Mouse (Mus musculus): ENCODE results near the gene Skor1.

The Skor1 gene

DNA sequence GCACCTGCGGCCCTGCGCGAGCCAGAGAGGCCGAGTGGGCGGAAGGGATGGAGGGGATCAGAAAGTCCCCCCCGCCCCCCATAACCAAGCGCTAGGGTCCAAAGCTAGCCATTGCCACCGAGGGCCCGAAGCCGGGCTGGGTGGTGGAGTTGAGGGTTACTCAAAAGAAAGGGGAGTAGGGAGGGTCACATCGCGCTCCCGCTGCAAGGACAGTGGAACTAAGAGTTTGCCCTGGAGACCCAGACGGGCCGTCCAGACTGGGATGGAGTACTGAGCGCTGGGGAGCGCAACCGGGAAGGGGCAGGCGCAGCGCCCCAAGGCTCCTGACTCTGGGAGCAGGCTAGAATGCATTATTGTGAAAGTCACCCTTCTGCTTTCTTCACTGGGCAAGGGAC lies 608 bp upstream of the Skor1 start:
- DNase-seq (ENCODE audit: low spot score) = no peak

DNA sequence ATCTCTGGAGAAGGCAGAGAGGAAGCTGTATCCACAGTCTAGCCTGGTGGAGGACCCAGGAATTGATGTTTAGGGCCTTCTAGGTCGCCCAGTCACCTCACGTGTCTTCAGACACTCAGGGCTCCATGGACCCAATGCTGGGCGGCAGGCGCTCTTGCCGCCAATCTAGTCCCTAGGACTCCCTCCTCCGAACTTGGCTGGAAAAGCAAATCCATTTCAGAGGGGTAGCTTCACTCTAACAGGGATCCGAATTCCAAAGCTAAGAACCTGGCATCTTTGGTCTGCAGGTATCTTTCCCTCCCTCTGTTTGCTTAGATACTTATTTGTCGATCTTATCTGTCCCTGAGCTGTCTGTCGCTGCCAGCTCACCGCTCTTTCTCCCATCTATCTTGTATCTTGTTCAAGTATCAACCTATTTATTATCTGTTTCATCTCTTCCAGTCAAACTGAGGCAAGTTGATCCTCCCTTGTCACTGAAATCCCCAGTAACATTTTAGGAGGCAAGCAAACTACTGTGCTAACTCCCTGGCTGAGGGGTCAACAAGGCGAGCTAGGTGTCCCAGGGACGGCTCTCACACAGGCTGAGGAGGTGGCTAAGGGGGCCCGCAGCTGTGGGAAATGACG lies 863 bp downstream of the Skor1 start:
- DNase-seq (ENCODE audit: low spot score) = no peak

DNA sequence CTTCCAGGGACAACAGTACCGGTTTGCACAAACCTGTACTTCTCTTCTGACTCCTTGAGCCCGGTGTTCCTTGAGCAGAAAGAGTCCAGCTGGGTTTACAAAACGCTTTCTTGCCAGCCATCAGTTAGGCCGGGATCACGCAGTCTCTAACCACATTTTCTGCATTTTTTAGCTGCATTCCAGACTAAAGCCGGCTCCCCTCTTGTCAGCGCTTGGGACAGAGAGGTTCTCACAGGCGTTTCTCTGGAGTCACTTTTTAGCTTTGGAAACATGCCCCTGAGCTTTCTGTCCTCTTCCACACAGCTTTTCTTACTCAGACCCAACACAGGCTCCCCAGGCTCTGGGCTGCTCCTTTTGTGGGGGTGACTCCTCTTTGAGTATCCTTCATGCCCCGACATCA lies 1.5 kb downstream of the Skor1 start:
- no peak for DNase-seq (ENCODE audit: low spot score)

DNA sequence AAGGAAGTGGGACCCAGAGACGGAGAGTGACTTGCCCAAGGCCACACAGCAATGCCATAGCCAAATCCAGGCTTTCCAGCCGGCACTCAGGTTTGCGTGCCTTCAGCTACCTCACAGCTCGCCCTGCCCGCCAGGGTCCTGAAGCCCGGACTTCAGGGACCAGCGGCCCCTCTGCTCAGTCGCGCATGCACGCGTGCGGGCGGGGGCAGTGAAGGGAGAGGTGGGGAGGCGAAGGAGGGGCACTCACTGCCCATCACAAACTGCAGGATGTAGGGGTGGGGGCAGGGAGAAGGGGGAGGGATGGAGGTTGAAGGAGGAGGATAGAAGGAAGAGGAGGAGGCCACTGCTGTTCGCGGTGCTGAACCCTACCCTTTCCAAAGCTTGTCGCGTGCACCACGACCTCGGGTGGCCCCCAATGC lies 1.9 kb downstream of the Skor1 start:
- DNase-seq (ENCODE audit: low spot score) = no peak

DNA sequence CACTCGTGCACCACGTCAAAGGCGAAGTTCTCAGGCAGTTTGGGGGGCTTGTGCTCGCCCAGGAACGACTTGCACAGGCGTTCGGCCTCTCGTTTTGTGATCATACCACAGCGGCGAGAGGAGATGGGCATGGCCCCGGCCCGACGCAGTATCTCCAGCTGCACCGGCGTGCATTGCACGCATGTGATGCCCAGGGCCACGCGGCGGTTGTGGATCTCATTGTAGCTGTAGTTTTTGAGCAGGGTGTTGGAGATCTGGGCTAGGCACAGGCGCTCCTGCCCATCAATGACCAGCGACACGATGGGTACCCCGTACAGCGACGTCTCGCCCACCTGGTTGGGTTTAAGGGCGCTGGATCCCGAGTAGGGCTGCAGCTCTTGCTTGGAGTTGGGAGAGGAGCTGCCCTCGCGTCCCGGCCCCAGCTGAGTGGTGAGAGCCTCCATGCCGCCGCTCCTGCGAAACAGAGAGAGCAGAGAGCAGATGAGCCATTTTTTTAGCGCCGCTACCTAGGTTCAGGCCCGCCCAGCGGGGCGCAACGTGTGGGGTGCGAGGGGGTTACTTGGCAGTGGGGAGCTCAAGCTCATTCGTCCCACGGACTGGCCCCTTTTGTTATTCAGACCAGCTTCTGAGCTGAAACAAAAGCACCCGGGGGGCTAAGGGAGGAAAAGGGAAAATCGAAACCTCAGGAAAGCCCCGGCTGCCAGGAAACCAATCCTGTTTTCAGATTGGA lies 2.5 kb downstream of the Skor1 start:
- no peak for DNase-seq (ENCODE audit: low spot score)

DNA sequence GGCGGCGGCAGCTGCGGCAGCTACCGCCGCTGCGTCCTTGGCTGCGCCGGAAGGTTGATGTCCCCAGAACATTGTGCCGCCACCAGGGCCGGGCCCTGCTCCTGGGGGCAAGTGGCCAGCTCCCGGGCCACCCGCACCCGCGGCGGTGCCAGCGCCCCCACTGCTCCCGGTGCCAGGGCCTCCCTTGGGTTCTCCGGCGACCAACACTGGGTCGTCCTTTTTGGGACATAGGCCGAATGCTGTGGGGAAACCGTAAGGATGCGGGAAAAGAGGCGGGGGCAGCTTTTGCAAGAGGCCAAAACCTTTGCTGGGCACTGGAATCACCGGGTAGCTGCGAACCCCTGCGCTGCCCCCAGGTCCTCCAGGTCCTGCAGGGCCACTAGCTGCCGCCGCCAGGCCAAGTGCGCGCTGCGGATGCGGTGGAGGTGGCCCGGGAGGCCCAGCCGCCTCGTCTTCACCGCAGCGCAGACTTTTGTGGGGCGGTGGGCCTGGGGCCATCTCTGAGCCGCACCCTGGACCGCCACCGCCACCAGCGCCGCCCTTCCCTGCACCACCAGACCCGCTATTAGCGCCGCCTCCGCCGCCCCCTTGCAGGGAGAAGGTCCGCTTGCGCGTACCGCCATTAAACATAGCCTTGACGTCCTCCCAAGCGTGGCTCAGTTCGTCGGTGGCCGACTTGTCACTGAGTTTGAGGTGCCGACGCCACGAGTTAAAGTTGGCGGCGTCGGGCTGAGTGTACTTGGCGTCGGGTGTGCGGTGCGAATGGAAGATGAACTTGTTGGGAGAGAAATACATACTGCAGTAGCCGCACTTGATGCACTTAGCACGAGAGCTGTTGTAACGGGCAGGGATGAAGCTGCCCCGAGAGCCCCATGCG lies 3.3 kb downstream of the Skor1 start:
- DNase-seq (ENCODE audit: low spot score) = no peak

- no peak for DNase-seq (ENCODE audit: low spot score)
These were observed 4.1 kb downstream of the Skor1 start for GRCm38 (mm10) chr9:63144502-63145248.

DNA sequence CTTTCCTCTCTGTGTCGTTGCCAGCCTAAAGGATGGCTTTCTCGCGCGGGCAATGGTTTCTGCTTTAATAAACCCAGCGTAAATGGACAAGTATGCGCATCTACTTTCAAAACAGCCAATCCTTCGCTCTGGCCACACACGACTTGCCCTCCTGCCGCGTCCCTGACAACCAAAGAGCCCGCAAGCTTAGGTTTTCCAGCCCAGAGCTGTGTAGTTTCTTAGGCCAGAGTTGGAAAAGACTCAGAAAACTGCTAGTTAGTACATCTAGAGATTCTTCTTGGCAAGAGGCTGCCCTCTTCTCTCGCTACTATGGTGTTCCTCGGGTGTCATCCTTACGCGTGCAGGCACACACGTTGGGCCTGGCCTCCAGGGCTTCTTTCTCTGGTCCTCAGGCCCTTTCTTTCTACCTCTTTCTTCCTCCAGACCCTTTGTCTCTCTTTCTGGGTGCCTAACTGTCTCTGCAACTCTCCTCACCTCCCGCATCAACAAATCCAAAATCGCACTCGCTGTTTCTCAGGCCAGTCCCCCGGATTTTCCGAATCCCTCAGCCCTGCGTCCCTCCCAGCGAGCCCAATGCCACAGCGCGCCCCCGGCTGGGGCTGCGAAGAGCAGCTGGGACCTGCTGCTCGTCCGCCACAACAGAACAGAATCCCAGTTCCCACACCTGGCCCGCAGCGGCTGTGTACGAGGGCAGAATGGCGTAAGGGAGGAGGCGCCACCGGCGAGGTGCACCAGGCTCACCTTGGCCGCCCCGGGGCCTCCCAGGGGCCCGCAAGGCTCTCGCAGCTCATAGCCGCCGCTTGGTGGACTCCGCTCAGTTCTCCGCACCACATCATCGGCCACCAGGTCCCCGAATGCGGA lies 4.9 kb downstream of the Skor1 start:
- no peak for DNase-seq (ENCODE audit: low spot score)

DNA sequence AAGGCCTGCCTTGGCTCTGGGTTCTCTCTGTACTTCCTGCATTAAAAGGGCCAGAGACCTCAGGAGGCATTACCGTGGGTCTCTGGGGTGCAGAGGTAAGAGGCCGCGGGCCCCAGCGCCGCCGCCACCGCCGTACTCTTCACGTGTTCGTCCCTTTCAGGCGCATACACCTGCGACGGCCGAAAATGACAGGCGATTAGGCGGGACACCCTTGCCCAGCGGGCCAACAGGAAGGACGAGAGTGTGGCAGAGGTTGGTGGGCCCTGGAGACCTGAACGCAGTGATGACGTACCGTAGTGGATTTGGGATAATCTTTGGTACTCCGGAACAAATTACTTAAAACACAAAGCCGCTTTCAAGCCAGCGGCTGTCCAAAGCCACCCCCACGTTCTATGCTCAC lies 5.5 kb downstream of the Skor1 start:
- no peak for DNase-seq (ENCODE audit: low spot score)

DNA sequence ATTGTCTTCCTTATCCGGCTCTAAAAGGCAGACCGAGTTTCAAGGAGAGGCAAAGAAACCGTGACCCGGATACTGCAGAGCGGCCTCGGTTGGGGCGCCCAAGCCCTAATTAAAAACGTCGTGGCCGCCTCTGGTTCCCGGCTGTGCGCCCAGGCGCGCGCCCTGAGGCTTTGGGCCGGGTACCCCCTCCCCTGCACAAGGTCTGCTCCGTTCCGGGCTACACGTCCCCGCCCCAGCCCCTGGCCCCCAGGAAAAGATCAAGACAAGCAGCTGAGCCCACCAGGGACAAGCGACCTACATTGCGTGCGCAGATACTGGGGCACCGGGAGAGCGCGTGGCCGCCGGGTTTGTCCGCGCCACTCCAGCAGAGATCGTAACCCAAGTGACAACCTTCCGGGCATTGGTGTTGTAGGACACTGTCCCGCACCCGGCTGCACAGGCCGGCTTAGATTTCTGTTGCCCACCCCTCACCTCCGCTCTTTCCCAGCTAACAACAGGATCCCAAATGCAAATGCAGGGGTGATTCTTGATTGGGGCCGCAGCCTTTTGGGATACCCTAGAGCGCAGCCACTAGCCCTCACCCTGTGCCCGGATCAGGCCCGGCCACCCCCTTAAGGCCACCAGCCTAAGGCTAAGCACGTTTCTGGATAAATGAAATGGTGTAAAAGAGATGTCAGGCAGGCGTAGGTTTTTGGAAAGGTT lies 6.3 kb downstream of the Skor1 start:
- no peak for DNase-seq (ENCODE audit: low spot score)

- DNase-seq (ENCODE audit: low spot score) = no peak
These were observed 7.0 kb downstream of the Skor1 start for GRCm38 (mm10) chr9:63141641-63142334.

GRCm38 (mm10) chr9:63140211-63140610 lies 8.6 kb downstream of the Skor1 start:
- no peak for DNase-seq (ENCODE audit: low spot score)

DNA sequence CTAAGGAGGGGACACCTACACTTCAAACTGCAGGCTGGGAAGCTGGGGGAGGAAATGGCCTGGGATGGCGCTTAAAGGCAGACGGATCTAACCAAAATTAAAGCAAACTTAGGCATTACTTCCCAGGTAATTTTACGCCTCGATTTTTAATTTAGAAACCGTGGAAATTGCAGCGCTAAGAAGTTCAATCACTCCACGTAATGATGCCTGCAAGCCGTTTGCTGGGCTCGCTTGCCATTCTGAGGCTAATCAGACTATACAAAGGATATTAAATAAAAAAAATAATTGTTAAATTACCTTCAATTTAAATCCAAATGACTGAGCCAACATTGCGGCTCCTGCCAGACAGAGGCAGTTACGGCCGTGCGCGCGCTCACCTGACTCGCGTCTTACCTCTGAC lies 9.1 kb downstream of the Skor1 start:
- DNase-seq (ENCODE audit: low spot score) = no peak

- peak; percentile 76 for DNase-seq (ENCODE audit: low spot score)
These were observed 10.2 kb downstream of the Skor1 start for GRCm38 (mm10) chr9:63138481-63138967.

DNA sequence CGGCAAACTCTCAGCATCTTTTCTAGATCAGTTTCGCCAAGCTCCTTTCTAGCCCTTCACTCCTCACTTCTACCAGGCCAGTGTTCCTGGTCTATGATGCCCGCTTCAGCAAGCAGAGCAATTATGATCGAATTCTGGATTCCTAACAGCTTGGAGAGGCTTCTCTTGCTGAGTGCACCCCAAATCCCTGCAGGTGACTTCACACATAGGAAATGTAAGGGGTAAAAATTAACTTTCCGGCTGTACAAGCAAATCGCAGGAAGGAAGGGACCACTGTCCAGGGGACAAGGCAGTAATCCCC lies 11.2 kb downstream of the Skor1 start:
- no peak for DNase-seq (ENCODE audit: low spot score)

DNA sequence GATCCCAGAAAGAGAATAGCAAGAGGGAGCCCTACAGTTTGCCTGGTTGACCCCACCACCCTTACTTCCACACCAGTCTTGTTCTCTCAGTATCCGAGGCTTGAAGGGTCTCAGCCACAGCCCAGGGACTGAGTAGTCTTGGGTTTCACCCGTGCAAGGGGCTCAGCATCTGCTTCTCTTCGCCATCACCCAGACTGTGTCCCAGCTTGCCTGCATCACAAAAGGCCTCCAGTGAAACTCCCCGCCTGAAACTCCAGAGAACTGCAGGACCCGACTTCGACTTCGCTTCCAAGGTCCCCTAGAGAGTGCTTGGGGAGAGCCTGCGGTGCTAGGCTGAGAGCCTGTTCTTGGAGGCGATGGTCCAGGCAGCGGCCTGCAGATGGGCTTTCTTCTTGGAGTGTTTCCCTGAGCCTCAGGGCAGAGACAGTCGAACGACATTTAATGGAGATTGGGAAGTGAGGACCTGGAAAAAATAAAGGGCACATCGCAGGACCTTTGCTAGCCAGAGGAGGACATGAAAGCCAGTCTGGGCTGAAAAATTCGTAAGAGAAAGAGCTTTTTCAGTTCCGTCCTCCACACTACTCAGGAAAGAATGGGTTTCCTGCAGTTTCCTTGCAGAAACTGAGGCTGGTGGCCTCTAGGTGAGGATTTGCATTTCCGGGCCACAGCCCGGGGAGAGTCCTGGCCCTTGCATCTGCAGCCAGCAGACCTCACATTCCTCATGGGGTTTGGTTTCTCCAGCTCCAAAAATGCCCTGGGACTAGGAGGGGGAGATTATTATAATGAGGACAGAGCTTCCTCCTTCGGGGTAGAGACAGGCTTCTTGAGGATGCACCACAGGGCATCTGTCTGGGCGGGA lies 11.8 kb downstream of the Skor1 start:
- DNase-seq (ENCODE audit: low spot score) = no peak

GRCm38 (mm10) chr9:63136241-63136640 lies 12.5 kb downstream of the Skor1 start:
- DNase-seq (ENCODE audit: low spot score) = no peak

GRCm38 (mm10) chr9:63135801-63136200 lies 13.0 kb downstream of the Skor1 start:
- DNase-seq (ENCODE audit: low spot score) = peak; percentile 64

- DNase-seq (ENCODE audit: low spot score) = no peak
These were observed 13.4 kb downstream of the Skor1 start for GRCm38 (mm10) chr9:63135356-63135755.

Measured in MN1 (cell line).